Mouse (Mus musculus) neural tube, embryonic 14.5 days (tissue): ENCODE data around the gene Rtcb. TPM values are rescaled to one million over a fixed set of nuclear protein-coding genes. Genes with fewer than 3 reads are reported as not detected.

ENCODE experiments used
- ATAC-seq: fragments of 200-750 bp; cut with Nextera tagmentation; 2 replicates; pipeline ENCODE4 v1.8.0; 2017; ENCODE audit warnings: low read depth, mild to moderate bottlenecking, moderate TSS enrichment, moderate library complexity
- H3K27ac ChIP-seq: fragments of 300-500 bp; sonication (generic); 2 replicates; pipeline ENCODE4 v1.5.1; 2014; ENCODE audit warnings: low read depth, mild to moderate bottlenecking, control low read depth, low read length, moderate library complexity, mixed read lengths
- H3K27me3 ChIP-seq: fragments of 300-500 bp; sonication (generic); 2 replicates; pipeline ENCODE4 v1.6.1; 2014; ENCODE audit warnings: low read length; ENCODE audit not compliant: control insufficient read depth, insufficient read depth
- H3K36me3 ChIP-seq: fragments of 300-500 bp; sonication (generic); 2 replicates; pipeline ENCODE4 v1.6.1; 2014; ENCODE audit warnings: low read length, mixed read lengths; ENCODE audit not compliant: control insufficient read depth, insufficient read depth
- H3K4me1 ChIP-seq: fragments of 300-500 bp; sonication (generic); 2 replicates; pipeline ENCODE4 v1.6.1; 2014; ENCODE audit warnings: low read length; ENCODE audit not compliant: control insufficient read depth, insufficient read depth
- H3K4me2 ChIP-seq: fragments of 300-500 bp; sonication (generic); 2 replicates; pipeline ENCODE4 v1.6.1; 2014; ENCODE audit warnings: mild to moderate bottlenecking, low read depth, low read length, control low read depth
- H3K4me3 ChIP-seq: fragments of 300-500 bp; sonication (generic); 2 replicates; pipeline ENCODE4 v1.5.1; 2014; ENCODE audit warnings: low read depth, low read length, control low read depth, mixed read lengths
- H3K9ac ChIP-seq: fragments of 300-500 bp; sonication (generic); replicated peaks from 2 replicates; pipeline ENCODE4 v1.6.1; 2014; ENCODE audit warnings: low read depth, mild to moderate bottlenecking, control low read depth, low read length, mixed read lengths
- H3K9me3 ChIP-seq: fragments of 300-500 bp; sonication (generic); 2 replicates; pipeline ENCODE4 v1.6.1; 2016; ENCODE audit warnings: low read length; ENCODE audit not compliant: control insufficient read depth
- WGBS: fragments of 180-500 bp; shearing (Covaris S2); extraction: QIAGEN DNeasy Blood & Tissue Kit; methylation state at CpG from one replicate; pipeline ENCODE4 v1.1.7; 2014; 5-methylcytosine and 5-hydroxymethylcytosine counted together
- polyA plus RNA-seq: library from polyadenylated mRNA; unstranded; fragments of >200 nt; fragmentation: Nextera tagmentation; extraction: Ambion mirVana; gene quantifications from 2 replicates; pipeline ENCODE4 v1.2.1, GENCODE M21; 2014

Rtcb gene
- polyA plus RNA-seq, 1 experiment from 2014 or later, result 142 TPM

GRCm38 (mm10) chr10:85953401-85953800 lies 4.2 kb downstream of the Rtcb start:
- WGBS, result 91% methylated on average over 3 of the region's 3 CpGs
- no peak for ATAC-seq

GRCm38 (mm10) chr10:85951765-85952443 lies 5.7 kb downstream of the Rtcb start:
- Histone ChIP-seq H3K4me3 (no peak overlapping the region), H3K36me3 (peaks cover 33% of the 10 kb centered on the region), H3K27me3 (no peaks in the 10 kb centered on the region), H3K9ac (no peak overlapping the region), H3K4me1 (peaks cover 3% of the 10 kb centered on the region; the same call in 1 of the 2 replicates), H3K4me2 (no peak overlapping the region), H3K9me3 (no peaks in the 10 kb centered on the region), H3K27ac (no peak overlapping the region)
- ATAC-seq, result no peak
- 89% methylated on average over 6 of the region's 6 CpGs for WGBS

More at GRCm38 (mm10) chr10:85953401-85953800, 4.2 kb downstream of the Rtcb start:
- no peak overlapping the region for H3K4me2 ChIP-seq
- no peak overlapping the region for H3K9ac ChIP-seq
- H3K27me3 ChIP-seq, result no peaks in the 10 kb centered on the region
- H3K4me1 ChIP-seq, result peaks cover 3% of the 10 kb centered on the region; the same call in 1 of the 2 replicates
- H3K36me3 ChIP-seq, result peaks cover 27% of the 10 kb centered on the region
- H3K27ac ChIP-seq, result no peak overlapping the region
- no peak overlapping the region for H3K4me3 ChIP-seq
- no peaks in the 10 kb centered on the region for H3K9me3 ChIP-seq

- H3K27me3 ChIP-seq, result no peaks in the 10 kb centered on the region
- ATAC-seq, result peak; percentile 56
- H3K27ac ChIP-seq, result no peak overlapping the region
- 50% methylated on average over 8 of the region's 8 CpGs for whole genome bisulfite sequencing
- no peak overlapping the region for H3K4me2 ChIP-seq
- no peaks in the 10 kb centered on the region for H3K9me3 ChIP-seq
- H3K36me3 ChIP-seq, result peaks cover 54% of the 10 kb centered on the region
- H3K4me3 ChIP-seq, result no peak overlapping the region
- H3K9ac ChIP-seq, result no peak overlapping the region
- no peaks in the 10 kb centered on the region for H3K4me1 ChIP-seq
Measured at GRCm38 (mm10) chr10:85948483-85949196, 9.0 kb downstream of the Rtcb start.

- no peak for ATAC-seq
- H3K4me1 ChIP-seq, result no peaks in the 10 kb centered on the region
- no peak overlapping the region for H3K4me3 ChIP-seq
- no peaks in the 10 kb centered on the region for H3K9me3 ChIP-seq
- H3K9ac ChIP-seq, result no peak overlapping the region
- no peak overlapping the region for H3K27ac ChIP-seq
- no peak overlapping the region for H3K4me2 ChIP-seq
- no peaks in the 10 kb centered on the region for H3K27me3 ChIP-seq
- peaks cover 44% of the 10 kb centered on the region for H3K36me3 ChIP-seq
- whole genome bisulfite sequencing, result 96% methylated on average over 6 of the region's 6 CpGs
Measured at GRCm38 (mm10) chr10:85936280-85936965, 21.2 kb downstream of the Rtcb start.

- Histone ChIP-seq H3K4me2 (no peak overlapping the region), H3K4me3 (no peak overlapping the region), H3K9me3 (no peaks in the 10 kb centered on the region), H3K9ac (no peak overlapping the region), H3K27ac (no peak overlapping the region), H3K4me1 (peaks cover 11% of the 10 kb centered on the region; the same call in 1 of the 2 replicates), H3K36me3 (no peaks in the 10 kb centered on the region), H3K27me3 (0 out of 2 replicates have a peak, but pooled peaks cover 6% of the 10 kb centered on the region)
- 93% methylated on average over 11 of the region's 11 CpGs for WGBS
- ATAC-seq, result no peak
Measured at GRCm38 (mm10) chr10:85929962-85930361, 27.7 kb downstream of the Rtcb start.

GRCm38 (mm10) chr10:85929208-85929591 lies 28.4 kb downstream of the Rtcb start:
- Histone ChIP-seq H3K9me3 (no peaks in the 10 kb centered on the region), H3K4me2 (peak overlapping the region; percentile 87), H3K9ac (no peak overlapping the region; the same call in 1 of the 2 replicates), H3K4me3 (peak overlapping the region; percentile 43), H3K27ac (no peak overlapping the region), H3K36me3 (no peaks in the 10 kb centered on the region), H3K27me3 (0 out of 2 replicates have a peak, but pooled peaks cover 6% of the 10 kb centered on the region), H3K4me1 (peaks cover 11% of the 10 kb centered on the region; the same call in 1 of the 2 replicates)
- no peak for ATAC-seq
- WGBS, result 45% methylated on average over 11 of the region's 11 CpGs

GRCm38 (mm10) chr10:85928499-85929207 lies 29.0 kb downstream of the Rtcb start:
- no peak overlapping the region for H3K27ac ChIP-seq
- H3K9ac ChIP-seq, result peak overlapping the region; percentile 47
- peak overlapping the region; percentile 43 for H3K4me3 ChIP-seq
- no peaks in the 10 kb centered on the region for H3K9me3 ChIP-seq
- H3K36me3 ChIP-seq, result no peaks in the 10 kb centered on the region
- H3K4me1 ChIP-seq, result peaks cover 11% of the 10 kb centered on the region; the same call in 1 of the 2 replicates
- H3K27me3 ChIP-seq, result 0 out of 2 replicates have a peak, but pooled peaks cover 6% of the 10 kb centered on the region
- peak overlapping the region; percentile 87 for H3K4me2 ChIP-seq
- peak; percentile 94 for ATAC-seq
- 1% methylated on average over 63 of the region's 63 CpGs for WGBS

- Histone ChIP-seq H3K4me1 (peaks cover 11% of the 10 kb centered on the region; the same call in 1 of the 2 replicates), H3K9me3 (no peaks in the 10 kb centered on the region), H3K27ac (no peak within 1 kb of the TSS), H3K27me3 (0 out of 2 replicates have a peak, but pooled peaks cover 6% of the 10 kb centered on the region), H3K9ac (peak within 1 kb of the TSS; percentile 47), H3K36me3 (no peaks in the 10 kb centered on the region), H3K4me3 (peak within 1 kb of the TSS; percentile 43), H3K4me2 (peak within 1 kb of the TSS; percentile 87)
- ATAC-seq, result 0 out of 2 replicates have a peak, but pooled peaks have one; percentile 7
- 2% methylated on average over 23 of the region's 23 CpGs for WGBS
Measured at GRCm38 (mm10) chr10:85927676-85928445, 29.8 kb downstream of the Rtcb start, which contains the start of gene Ascl4. TSS of gene Ascl4 (plus strand) at chr10:85927681.
